Mouse (Mus musculus): Measurements from ENCODE around the gene Coq5.

- no peak for TF ChIP-seq CTCF (IDR thresholded peaks at IDR 0.05; ENCODE audit: low read depth)
- peak; percentile 54; the same call in 1 of the 2 replicates for TF ChIP-seq EP300 (IDR thresholded peaks at IDR 0.05; ENCODE audit: low read depth)
These were observed at the start of gene Coq5 for GRCm38 (mm10) chr5:115279226-115280049.

All from liver, postnatal 0 days (tissue).